Mouse (Mus musculus) cerebral cortex, adult 2 months (tissue): ENCODE data around the gene 1110032A03Rik.

Experiments
- WGBS: fragments of 180-500 bp; shearing (Covaris S2); methylation state at CpG from one replicate; pipeline ENCODE4 v1.1.7; 2018; 5-methylcytosine and 5-hydroxymethylcytosine counted together

Gene 1110032A03Rik

GRCm38 (mm10) chr9:50774991-50775612 lies at the start of gene 1110032A03Rik, which contains the start of gene Alg9:
Gene 1110032A03Rik (minus strand): TSS chr9:50775520.
Gene Alg9 (plus strand): TSS chr9:50775019.
- 2% methylated on average over 46 of the region's 51 CpGs for WGBS

GRCm38 (mm10) chr9:50823779-50824453 lies 48.6 kb upstream of the 1110032A03Rik start:
- 82% methylated on average over 11 of the region's 11 CpGs for WGBS

GRCm38 (mm10) chr9:50822216-50822615 lies 46.9 kb upstream of the 1110032A03Rik start:
- 66% methylated on average over 5 of the region's 5 CpGs for WGBS

GRCm38 (mm10) chr9:50821651-50822050 lies 46.3 kb upstream of the 1110032A03Rik start:
- WGBS = 89% methylated on average over 6 of the region's 6 CpGs

- WGBS = 36% methylated on average over 6 of the region's 6 CpGs
Observed at GRCm38 (mm10) chr9:50819716-50820115, 44.4 kb upstream of the 1110032A03Rik start.

GRCm38 (mm10) chr9:50818050-50818449 lies 42.7 kb upstream of the 1110032A03Rik start:
- 95% methylated on average over 6 of the region's 6 CpGs for WGBS

- 95% methylated on average over 1 of the region's 1 CpGs for WGBS
Observed at GRCm38 (mm10) chr9:50816512-50816911, 41.2 kb upstream of the 1110032A03Rik start.

- 98% methylated on average over 4 of the region's 4 CpGs for WGBS
Observed at GRCm38 (mm10) chr9:50815666-50816065, 40.3 kb upstream of the 1110032A03Rik start.

GRCm38 (mm10) chr9:50813796-50814195 lies 38.5 kb upstream of the 1110032A03Rik start:
- WGBS = 95% methylated on average over 5 of the region's 5 CpGs

GRCm38 (mm10) chr9:50811746-50812145 lies 36.4 kb upstream of the 1110032A03Rik start:
- 87% methylated on average over 2 of the region's 2 CpGs for WGBS

GRCm38 (mm10) chr9:50811187-50811586 lies 35.9 kb upstream of the 1110032A03Rik start:
- 91% methylated on average over 7 of the region's 7 CpGs for WGBS

GRCm38 (mm10) chr9:50809146-50809545 lies 33.8 kb upstream of the 1110032A03Rik start:
- 95% methylated on average over 13 of the region's 13 CpGs for WGBS

- WGBS = 89% methylated on average over 6 of the region's 6 CpGs
Observed at GRCm38 (mm10) chr9:50808471-50808870, 33.2 kb upstream of the 1110032A03Rik start.

GRCm38 (mm10) chr9:50803055-50803671 lies 27.8 kb upstream of the 1110032A03Rik start:
- WGBS = 86% methylated on average over 7 of the region's 7 CpGs

- 46% methylated on average over 2 of the region's 2 CpGs for WGBS
Observed at GRCm38 (mm10) chr9:50800985-50801384, 25.7 kb upstream of the 1110032A03Rik start.

GRCm38 (mm10) chr9:50798368-50798767 lies 23.0 kb upstream of the 1110032A03Rik start:
- 74% methylated on average over 5 of the region's 5 CpGs for WGBS

GRCm38 (mm10) chr9:50797641-50798040 lies 22.3 kb upstream of the 1110032A03Rik start:
- 96% methylated on average over 7 of the region's 7 CpGs for WGBS

GRCm38 (mm10) chr9:50796776-50797175 lies 21.5 kb upstream of the 1110032A03Rik start:
- WGBS = 93% methylated on average over 8 of the region's 8 CpGs

GRCm38 (mm10) chr9:50795266-50795665 lies 19.9 kb upstream of the 1110032A03Rik start:
- WGBS = 64% methylated on average over 3 of the region's 3 CpGs

- WGBS = 80% methylated on average over 2 of the region's 2 CpGs
Observed at GRCm38 (mm10) chr9:50782155-50782554, 6.8 kb upstream of the 1110032A03Rik start.

GRCm38 (mm10) chr9:50776162-50776760 lies 941 bp upstream of the 1110032A03Rik start:
- 66% methylated on average over 11 of the region's 11 CpGs for WGBS

- WGBS = under 1% methylated on average over 30 of the region's 30 CpGs
Observed at GRCm38 (mm10) chr9:50775662-50776126, 374 bp upstream of the 1110032A03Rik start.
